Mouse (Mus musculus) neural tube, embryonic 14.5 days (tissue): ENCODE measurements at regions not wholly inside any gene's neighbourhood (a gene's known extent, or its start where the extent isn't known, plus 50 kb on each side); places are given as distances from the start of the nearest gene placed in this dataset.

Source experiments
- ATAC-seq: fragments of 200-750 bp; cut with Nextera tagmentation; 2 replicates; pipeline ENCODE4 v1.8.0; 2017; ENCODE audit warnings: low read depth, mild to moderate bottlenecking, moderate TSS enrichment, moderate library complexity
- H3K27ac ChIP-seq: fragments of 300-500 bp; sonication (generic); 2 replicates; pipeline ENCODE4 v1.5.1; 2014; ENCODE audit warnings: low read depth, mild to moderate bottlenecking, control low read depth, low read length, moderate library complexity, mixed read lengths
- H3K27me3 ChIP-seq: fragments of 300-500 bp; sonication (generic); 2 replicates; pipeline ENCODE4 v1.6.1; 2014; ENCODE audit warnings: low read length; ENCODE audit not compliant: control insufficient read depth, insufficient read depth
- H3K36me3 ChIP-seq: fragments of 300-500 bp; sonication (generic); 2 replicates; pipeline ENCODE4 v1.6.1; 2014; ENCODE audit warnings: low read length, mixed read lengths; ENCODE audit not compliant: control insufficient read depth, insufficient read depth
- H3K4me1 ChIP-seq: fragments of 300-500 bp; sonication (generic); 2 replicates; pipeline ENCODE4 v1.6.1; 2014; ENCODE audit warnings: low read length; ENCODE audit not compliant: control insufficient read depth, insufficient read depth
- H3K4me2 ChIP-seq: fragments of 300-500 bp; sonication (generic); 2 replicates; pipeline ENCODE4 v1.6.1; 2014; ENCODE audit warnings: mild to moderate bottlenecking, low read depth, low read length, control low read depth
- H3K4me3 ChIP-seq: fragments of 300-500 bp; sonication (generic); 2 replicates; pipeline ENCODE4 v1.5.1; 2014; ENCODE audit warnings: low read depth, low read length, control low read depth, mixed read lengths
- H3K9ac ChIP-seq: fragments of 300-500 bp; sonication (generic); replicated peaks from 2 replicates; pipeline ENCODE4 v1.6.1; 2014; ENCODE audit warnings: low read depth, mild to moderate bottlenecking, control low read depth, low read length, mixed read lengths
- H3K9me3 ChIP-seq: fragments of 300-500 bp; sonication (generic); 2 replicates; pipeline ENCODE4 v1.6.1; 2016; ENCODE audit warnings: low read length; ENCODE audit not compliant: control insufficient read depth
- WGBS: fragments of 180-500 bp; shearing (Covaris S2); extraction: QIAGEN DNeasy Blood & Tissue Kit; methylation state at CpG from one replicate; pipeline ENCODE4 v1.1.7; 2014; 5-methylcytosine and 5-hydroxymethylcytosine counted together

- H3K27me3 ChIP-seq = no peaks in the 10 kb centered on the region
- no peak overlapping the region for H3K9ac ChIP-seq
- 55% methylated on average over 1 of the region's 1 CpGs for WGBS
- no peaks in the 10 kb centered on the region for H3K36me3 ChIP-seq
- no peak overlapping the region for H3K4me2 ChIP-seq
- no peak overlapping the region for H3K4me3 ChIP-seq
- H3K4me1 ChIP-seq = no peaks in the 10 kb centered on the region
- H3K27ac ChIP-seq = no peak overlapping the region
- ATAC-seq = no peak
- no peaks in the 10 kb centered on the region for H3K9me3 ChIP-seq
These were observed 326.1 kb upstream of the Gm5148 start for GRCm38 (mm10) chr3:38050366-38050765.

- Histone ChIP-seq H3K9me3 (no peaks in the 10 kb centered on the region), H3K4me1 (no peaks in the 10 kb centered on the region), H3K36me3 (no peaks in the 10 kb centered on the region), H3K27ac (no peak overlapping the region), H3K9ac (no peak overlapping the region), H3K27me3 (no peaks in the 10 kb centered on the region), H3K4me2 (no peak overlapping the region), H3K4me3 (no peak overlapping the region)
- WGBS = 49% methylated on average over 2 of the region's 2 CpGs
- ATAC-seq = 0 out of 2 replicates have a peak, but pooled peaks have one; percentile 38
These were observed 325.0 kb upstream of the Gm5148 start for GRCm38 (mm10) chr3:38049290-38049689.

GRCm38 (mm10) chr3:38047445-38047844 lies 323.2 kb upstream of the Gm5148 start:
- Histone ChIP-seq H3K9me3 (no peaks in the 10 kb centered on the region), H3K27me3 (no peaks in the 10 kb centered on the region), H3K4me3 (no peak overlapping the region), H3K36me3 (no peaks in the 10 kb centered on the region), H3K4me1 (no peaks in the 10 kb centered on the region), H3K27ac (no peak overlapping the region), H3K4me2 (no peak overlapping the region), H3K9ac (no peak overlapping the region)
- 94% methylated on average over 4 of the region's 4 CpGs for WGBS
- ATAC-seq = no peak

GRCm38 (mm10) chr3:38046611-38047010 lies 322.3 kb upstream of the Gm5148 start:
- Histone ChIP-seq H3K4me2 (no peak overlapping the region), H3K9me3 (no peaks in the 10 kb centered on the region), H3K9ac (no peak overlapping the region), H3K36me3 (no peaks in the 10 kb centered on the region), H3K27ac (no peak overlapping the region), H3K27me3 (no peaks in the 10 kb centered on the region), H3K4me3 (no peak overlapping the region), H3K4me1 (no peaks in the 10 kb centered on the region)
- 85% methylated on average over 4 of the region's 4 CpGs for WGBS
- no peak for ATAC-seq

GRCm38 (mm10) chr3:38045989-38046388 lies 321.7 kb upstream of the Gm5148 start:
- Histone ChIP-seq H3K4me1 (no peaks in the 10 kb centered on the region), H3K36me3 (no peaks in the 10 kb centered on the region), H3K27me3 (no peaks in the 10 kb centered on the region), H3K9ac (no peak overlapping the region), H3K9me3 (no peaks in the 10 kb centered on the region), H3K4me2 (no peak overlapping the region), H3K4me3 (no peak overlapping the region), H3K27ac (no peak overlapping the region)
- 80% methylated on average over 2 of the region's 2 CpGs for WGBS
- ATAC-seq = no peak

GRCm38 (mm10) chr3:38045523-38045922 lies 321.2 kb upstream of the Gm5148 start:
- no peaks in the 10 kb centered on the region for H3K27me3 ChIP-seq
- no peaks in the 10 kb centered on the region for H3K36me3 ChIP-seq
- no peak overlapping the region for H3K4me3 ChIP-seq
- peak; percentile 28; the same call in 1 of the 2 replicates for ATAC-seq
- H3K27ac ChIP-seq = no peak overlapping the region
- H3K4me1 ChIP-seq = no peaks in the 10 kb centered on the region
- no peak overlapping the region for H3K4me2 ChIP-seq
- H3K9me3 ChIP-seq = no peaks in the 10 kb centered on the region
- 61% methylated on average over 6 of the region's 6 CpGs for WGBS
- no peak overlapping the region for H3K9ac ChIP-seq

GRCm38 (mm10) chr3:38044338-38044737 lies 320.0 kb upstream of the Gm5148 start:
- no peaks in the 10 kb centered on the region for H3K4me1 ChIP-seq
- H3K4me2 ChIP-seq = no peak overlapping the region
- no peaks in the 10 kb centered on the region for H3K27me3 ChIP-seq
- no peak for ATAC-seq
- H3K9ac ChIP-seq = no peak overlapping the region
- 54% methylated on average over 7 of the region's 7 CpGs for WGBS
- no peaks in the 10 kb centered on the region for H3K36me3 ChIP-seq
- H3K9me3 ChIP-seq = no peaks in the 10 kb centered on the region
- H3K4me3 ChIP-seq = no peak overlapping the region
- H3K27ac ChIP-seq = no peak overlapping the region

- no peak overlapping the region for H3K27ac ChIP-seq
- no peak overlapping the region for H3K9ac ChIP-seq
- H3K4me3 ChIP-seq = no peak overlapping the region
- no peaks in the 10 kb centered on the region for H3K36me3 ChIP-seq
- no peaks in the 10 kb centered on the region for H3K4me1 ChIP-seq
- H3K27me3 ChIP-seq = no peaks in the 10 kb centered on the region
- ATAC-seq = no peak
- 68% methylated on average over 6 of the region's 6 CpGs for WGBS
- no peak overlapping the region for H3K4me2 ChIP-seq
- H3K9me3 ChIP-seq = no peaks in the 10 kb centered on the region
These were observed 318.3 kb upstream of the Gm5148 start for GRCm38 (mm10) chr3:38042614-38043013.

- Histone ChIP-seq H3K4me1 (no peaks in the 10 kb centered on the region), H3K9ac (no peak overlapping the region), H3K27me3 (no peaks in the 10 kb centered on the region), H3K36me3 (no peaks in the 10 kb centered on the region), H3K4me3 (no peak overlapping the region), H3K4me2 (no peak overlapping the region), H3K27ac (no peak overlapping the region), H3K9me3 (no peaks in the 10 kb centered on the region)
- ATAC-seq = no peak
These were observed 311.8 kb upstream of the Gm5148 start for GRCm38 (mm10) chr3:38036131-38036530.

- no peak overlapping the region for H3K4me2 ChIP-seq
- H3K36me3 ChIP-seq = no peaks in the 10 kb centered on the region
- WGBS = 70% methylated on average over 3 of the region's 3 CpGs
- H3K4me3 ChIP-seq = no peak overlapping the region
- H3K4me1 ChIP-seq = no peaks in the 10 kb centered on the region
- no peak for ATAC-seq
- H3K9me3 ChIP-seq = no peaks in the 10 kb centered on the region
- H3K9ac ChIP-seq = no peak overlapping the region
- no peaks in the 10 kb centered on the region for H3K27me3 ChIP-seq
- H3K27ac ChIP-seq = no peak overlapping the region
These were observed 309.8 kb upstream of the Gm5148 start for GRCm38 (mm10) chr3:38034138-38034537.
